10 mouse cellular contexts compared by ENCODE assay signal in the genomic region with DNA sequence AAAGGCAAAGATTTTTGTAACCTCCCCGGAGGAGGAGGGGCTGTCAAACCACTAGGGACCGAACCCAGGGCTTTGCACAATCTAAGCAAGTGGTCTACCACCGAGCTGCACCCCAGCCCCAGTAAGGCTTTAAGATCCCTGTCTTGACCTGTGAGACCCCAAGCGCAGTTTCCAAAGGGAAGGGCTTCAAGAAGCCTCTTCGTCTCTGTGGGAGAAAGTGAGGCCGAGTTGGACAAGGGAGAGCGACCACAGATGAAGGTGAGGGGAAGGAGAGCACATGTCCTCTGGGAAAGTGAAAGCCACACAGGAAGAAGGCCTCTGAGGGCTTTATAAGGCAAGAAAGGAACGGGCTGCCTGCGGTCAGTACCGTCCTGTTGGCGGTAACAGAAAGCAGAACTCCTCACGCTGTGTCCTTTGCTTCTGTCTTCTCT. TPM values are rescaled to one million over a fixed set of nuclear protein-coding genes. Genes with fewer than 3 reads are reported as not detected.
DNase-seq lines count a peak whose midpoint lies in the region; ATAC-seq and TF ChIP-seq lines count a peak whose summit lies in the region.
"Had no signal": no experiment of that assay in that cellular context is flagged by ENCODE, and none has a peak within 500 bp of the region (broad histone marks: within the 10 kb centered on the region; RNA-seq: fewer than 3 reads in every experiment).

No protein-coding gene starts in this region.

- no peaks in the 10 kb centered on the region for H3K36me3 ChIP-seq in kidney, adult 2 months (ENCODE audit: control insufficient read depth, insufficient read depth, low read length)
- H3K36me3 ChIP-seq in kidney, embryonic 16.5 days (ENCODE audit: insufficient read depth, low read length) = no peaks in the 10 kb centered on the region
- no peaks in the 10 kb centered on the region for H3K36me3 ChIP-seq in intestine, embryonic 16.5 days (ENCODE audit: control insufficient read depth, insufficient read depth, low read length)
- H3K36me3 ChIP-seq: limb, embryonic 13.5 days had no signal

- WGBS in kidney, adult 2 months = 57% methylated on average over 12 of the region's 12 CpGs
- 65% methylated on average over 12 of the region's 12 CpGs for WGBS in kidney, embryonic 16.5 days
- WGBS in intestine, embryonic 16.5 days = 56% methylated on average over 12 of the region's 12 CpGs

- H3K27ac ChIP-seq in kidney, adult 2 months (ENCODE audit: insufficient read depth, low read depth, low read length) = no peak overlapping the region
- no peak overlapping the region for H3K27ac ChIP-seq in kidney, embryonic 16.5 days (ENCODE audit: low read length)
- H3K27ac ChIP-seq in intestine, embryonic 16.5 days (ENCODE audit: low read length) = no peak overlapping the region
- H3K27ac ChIP-seq: limb, embryonic 13.5 days had no signal

- no peaks in the 10 kb centered on the region for H3K27me3 ChIP-seq in kidney, adult 2 months (replicated peaks; ENCODE audit: control insufficient read depth, insufficient read depth, low read length)
- H3K27me3 ChIP-seq in kidney, embryonic 16.5 days (ENCODE audit: insufficient read depth, low read length) = no peaks in the 10 kb centered on the region
- no peaks in the 10 kb centered on the region for H3K27me3 ChIP-seq in intestine, embryonic 16.5 days (replicated peaks; ENCODE audit: control insufficient read depth, insufficient read depth, low read length)
- H3K27me3 ChIP-seq: limb, embryonic 13.5 days had no signal

- H3K9me3 ChIP-seq in kidney, embryonic 16.5 days (ENCODE audit: low read length) = no peaks in the 10 kb centered on the region
- no peaks in the 10 kb centered on the region for H3K9me3 ChIP-seq in intestine, embryonic 16.5 days (ENCODE audit: control insufficient read depth, low read length)
- H3K9me3 ChIP-seq: limb, embryonic 13.5 days had no signal

- TF ChIP-seq CTCF in kidney, adult 2 months (conservative IDR thresholded peaks at IDR 0.05; ENCODE audit: insufficient read depth, insufficient read length, low read depth, low read length) = no peak

- H3K9ac ChIP-seq in kidney, embryonic 16.5 days (replicated peaks; ENCODE audit: low read length) = no peak overlapping the region
- H3K9ac ChIP-seq in intestine, embryonic 16.5 days (ENCODE audit: low read depth, low read length) = no peak overlapping the region
- H3K9ac ChIP-seq: limb, embryonic 13.5 days had no signal

- DNase-seq in kidney, adult 2 months = peak; percentile 43
- peak; percentile 11 for DNase-seq in adrenal gland, postnatal 10 days
- peak; percentile 71 for DNase-seq in induced T-regulatory cell, adult 2 months (ENCODE audit: low read depth)
- no peak for DNase-seq in ovary, postnatal 36 days (ENCODE audit: low spot score)
- DNase-seq in cerebellum, postnatal 10 days = no peak

- no peak for ATAC-seq in kidney, embryonic 16.5 days (ENCODE audit: low FRiP score, low TSS enrichment)
- peak; percentile 90 for ATAC-seq in megakaryocyte, adult 5-6 weeks (ENCODE audit: poor library complexity, severe bottlenecking)
- ATAC-seq in intestine, embryonic 16.5 days = no peak

- TF ChIP-seq POLR2A in kidney, adult 2 months (IDR thresholded peaks at IDR 0.05; ENCODE audit: low read depth, low read length) = no peak

- no peak overlapping the region for H3K4me2 ChIP-seq in kidney, embryonic 16.5 days (replicated peaks; ENCODE audit: low read depth, low read length)
- H3K4me2 ChIP-seq in intestine, embryonic 16.5 days (ENCODE audit: low read depth, low read length) = no peak overlapping the region
- H3K4me2 ChIP-seq: limb, embryonic 13.5 days had no signal

- no peak overlapping the region for H3K4me3 ChIP-seq in kidney, adult 2 months (ENCODE audit: insufficient read depth, low read depth, low read length)
- H3K4me3 ChIP-seq in kidney, embryonic 16.5 days (ENCODE audit: low read length) = no peak overlapping the region
- H3K4me3 ChIP-seq in intestine, embryonic 16.5 days (ENCODE audit: low read length) = no peak overlapping the region
- H3K4me3 ChIP-seq: limb, embryonic 13.5 days had no signal

- no peaks in the 10 kb centered on the region for H3K4me1 ChIP-seq in kidney, adult 2 months (ENCODE audit: control insufficient read depth, insufficient read depth, low read length)
- no peaks in the 10 kb centered on the region for H3K4me1 ChIP-seq in kidney, embryonic 16.5 days (ENCODE audit: insufficient read depth, low read length)
- no peaks in the 10 kb centered on the region for H3K4me1 ChIP-seq in intestine, embryonic 16.5 days (ENCODE audit: control insufficient read depth, insufficient read depth, low read length)

RNA-seq across cellular contexts. Expression of gene Bex6, which starts 10.4 kb away (rescaled TPM):
- polyA plus RNA-seq in kidney, adult 2 months (2012; rRNA removed) = not detected in 2 replicates
- polyA plus RNA-seq in kidney, embryonic 16.5 days (2015; fragmentation: Nextera tagmentation; extraction: Ambion mirVana) = not detected in 2 replicates
- not detected for total RNA-seq in adrenal gland, postnatal 10 days (2021)
- 57.1 and 61.1 TPM in 2 replicates for total RNA-seq in megakaryocyte, adult 5-6 weeks (2015)
- total RNA-seq in megakaryocyte, adult 5-6 weeks (2017) = 45.7 and 49.7 TPM in 2 replicates
- polyA plus RNA-seq in intestine, embryonic 16.5 days (2015; fragmentation: Nextera tagmentation; extraction: Ambion mirVana) = not detected in 2 replicates
- polyA plus RNA-seq: embryonic facial prominence, embryonic 14.5 days; limb, embryonic 13.5 days had no signal

RNA-seq across cellular contexts. Expression of gene Nrros, which starts 24.6 kb away (rescaled TPM):
- 7.9 and 11.6 TPM in 2 replicates for polyA plus RNA-seq in kidney, adult 2 months (2012; rRNA removed)
- 18.1 and 22.2 TPM in 2 replicates for polyA plus RNA-seq in kidney, embryonic 16.5 days (2015; fragmentation: Nextera tagmentation; extraction: Ambion mirVana)
- total RNA-seq in adrenal gland, postnatal 10 days (2021) = 10 to 100 TPM; 11.0 to 16.4 TPM
- 194 and 211 TPM in 2 replicates for total RNA-seq in megakaryocyte, adult 5-6 weeks (2015)
- 134 and 165 TPM in 2 replicates for total RNA-seq in megakaryocyte, adult 5-6 weeks (2017)
- polyA plus RNA-seq in intestine, embryonic 16.5 days (2015; fragmentation: Nextera tagmentation; extraction: Ambion mirVana) = 13.1 and 13.3 TPM in 2 replicates

RNA-seq across cellular contexts. Expression of gene Fbxo45, which starts 56.9 kb away (rescaled TPM):
- polyA plus RNA-seq in kidney, adult 2 months (2012; rRNA removed) = 2.7 and 3.5 TPM in 2 replicates
- polyA plus RNA-seq in kidney, embryonic 16.5 days (2015; fragmentation: Nextera tagmentation; extraction: Ambion mirVana) = 5.0 and 5.2 TPM in 2 replicates
- 10 to 100 TPM; 18.2 to 20.0 TPM for total RNA-seq in adrenal gland, postnatal 10 days (2021)
- total RNA-seq in megakaryocyte, adult 5-6 weeks (2015) = 10.9 and 13.9 TPM in 2 replicates
- total RNA-seq in megakaryocyte, adult 5-6 weeks (2017) = 15.4 TPM in 2 replicates
- polyA plus RNA-seq in intestine, embryonic 16.5 days (2015; fragmentation: Nextera tagmentation; extraction: Ambion mirVana) = 2.6 and 2.7 TPM in 2 replicates

RNA-seq across cellular contexts. Expression of gene Wdr53, which starts 57.0 kb away (rescaled TPM):
- polyA plus RNA-seq in kidney, adult 2 months (2012; rRNA removed) = 5.2 and 6.0 TPM in 2 replicates
- polyA plus RNA-seq in kidney, embryonic 16.5 days (2015; fragmentation: Nextera tagmentation; extraction: Ambion mirVana) = 19.7 and 20.0 TPM in 2 replicates
- total RNA-seq in adrenal gland, postnatal 10 days (2021) = 10 to 100 TPM; 12.3 to 13.9 TPM
- total RNA-seq in megakaryocyte, adult 5-6 weeks (2015) = 12.4 and 16.6 TPM in 2 replicates
- total RNA-seq in megakaryocyte, adult 5-6 weeks (2017) = 19.4 and 19.8 TPM in 2 replicates
- polyA plus RNA-seq in intestine, embryonic 16.5 days (2015; fragmentation: Nextera tagmentation; extraction: Ambion mirVana) = 17.2 and 17.6 TPM in 2 replicates

Comparison
In these comparisons a context has a peak if more than half of its experiments do, and no peak if none do; other contexts are left out.
1. DNase-seq: peak in kidney, adult 2 months (single experiment), adrenal gland, postnatal 10 days (single experiment) and induced T-regulatory cell, adult 2 months (single experiment); none in ovary, postnatal 36 days (single experiment) and cerebellum, postnatal 10 days (0 of 2).